Mouse (Mus musculus) bone marrow, adult 2 months (tissue): ENCODE data around the gene Xdh.

ENCODE experiments used
- CTCF ChIP-seq: fragments of 200-500 bp; IDR thresholded peaks from 2 replicates; pipeline ENCODE4 v1.5.1; 2011; ENCODE audit warnings: low read length, control low read depth; ENCODE audit not compliant: control insufficient read depth, insufficient read depth
- POLR2A ChIP-seq: fragments of 200-500 bp; IDR thresholded peaks from 2 replicates; pipeline ENCODE4 v1.6.1; 2011; ENCODE audit warnings: low read depth, mild to moderate bottlenecking, control low read depth, low read length, borderline replicate concordance; ENCODE audit not compliant: control insufficient read depth

GRCm38 (mm10) chr17:73875674-73876073, 74.3 kb downstream of the Xdh start:
- TF ChIP-seq POLR2A (no peak), CTCF (no peak)
